ENCODE assay signal across 24 mouse cellular contexts in genomic region chr6:125461325-125461724, GRCm38 (mm10). TPM values are rescaled to one million over a fixed set of nuclear protein-coding genes. Genes with fewer than 3 reads are reported as not detected.
DNase-seq lines count a peak whose midpoint lies in the region; ATAC-seq and TF ChIP-seq lines count a peak whose summit lies in the region.
"Had no signal": no experiment of that assay in that cellular context is flagged by ENCODE, and none has a peak within 500 bp of the region (broad histone marks: within the 10 kb centered on the region; RNA-seq: fewer than 3 reads in every experiment).

No protein-coding gene starts in this region.

- H3K4me3 ChIP-seq in CH12.LX (replicated peaks in 1 of 3; ENCODE audit: low read depth in 2 of 3, low read length in 2 of 3, poor library complexity in 1 of 3) = peak overlapping the region in 1 of 3 experiments; percentile 27
- H3K4me3 ChIP-seq in kidney, embryonic 16.5 days (ENCODE audit: low read length) = no peak overlapping the region
- H3K4me3 ChIP-seq: embryonic facial prominence, embryonic 13.5 days; forebrain, embryonic 12.5 days; gastrocnemius, adult 2 months; heart, embryonic 10.5 days; heart, embryonic 15.5 days; intestine, embryonic 15.5 days had no signal

- intact Hi-C loops in gastrocnemius, postnatal 14 days (cut with DNase I; ENCODE audit: low total_unique reads) = no loop called here

- TF ChIP-seq CTCF in CH12.LX (conservative IDR thresholded peaks at IDR 0.05 in 1 of 2, IDR thresholded peaks at IDR 0.05 in 1 of 2; ENCODE audit: low read depth in 2 of 2, low read length in 2 of 2) = no peak

- dilution Hi-C loops in CH12.LX (cut with MboI; ENCODE audit: extremely low pct_ligation_motif_present, extremely low pct_unique_long_range_greater_than_20kb, low sequenced_read_pairs) = no loop called here

- H3K79me2 ChIP-seq in CH12.LX (replicated peaks; ENCODE audit: control insufficient read depth, extremely low read depth, insufficient read depth, poor library complexity, severe bottlenecking) = no peaks in the 10 kb centered on the region

- no peak for TF ChIP-seq POLR2A in CH12.LX (IDR thresholded peaks at IDR 0.05; ENCODE audit: low read depth, low read length)

- peak; percentile 65 for ATAC-seq in granulocyte monocyte progenitor cell, adult 5-6 weeks (replicated peaks; ENCODE audit: poor library complexity, severe bottlenecking)
- ATAC-seq in kidney, embryonic 16.5 days (ENCODE audit: low FRiP score, low TSS enrichment) = no peak
- ATAC-seq: activated CD4-positive, CD25-positive, alpha-beta regulatory T cell, adult 4 months; CD4-positive, CD25-positive, alpha-beta regulatory T cell, adult 4 months; intestine, embryonic 15.5 days; Patski had no signal

- no peaks in the 10 kb centered on the region for H3K27me3 ChIP-seq in CH12.LX (replicated peaks)
- H3K27me3 ChIP-seq in kidney, embryonic 16.5 days (ENCODE audit: insufficient read depth, low read length) = no peaks in the 10 kb centered on the region
- H3K27me3 ChIP-seq: embryonic facial prominence, embryonic 13.5 days; forebrain, embryonic 12.5 days; heart, embryonic 15.5 days; intestine, embryonic 15.5 days; Patski had no signal

- TF ChIP-seq EP300 in CH12.LX (IDR thresholded peaks at IDR 0.05; ENCODE audit: low read length) = peak; percentile 98

- TF ChIP-seq RAD21 in CH12.LX (IDR thresholded peaks at IDR 0.05; ENCODE audit: low read depth, low read length) = no peak; the same call in none of the 2 replicates

- H3K4me2 ChIP-seq in CH12.LX (ENCODE audit: insufficient read depth, low read depth, poor library complexity, severe bottlenecking) = peak overlapping the region; percentile 79
- H3K4me2 ChIP-seq in kidney, embryonic 16.5 days (replicated peaks; ENCODE audit: low read depth, low read length) = no peak overlapping the region
- H3K4me2 ChIP-seq: embryonic facial prominence, embryonic 13.5 days; forebrain, embryonic 12.5 days; heart, embryonic 15.5 days; hindbrain, embryonic 14.5 days; intestine, embryonic 15.5 days had no signal

- peaks cover 6 to 17% of the 10 kb centered on the region in 2 experiments for H3K36me3 ChIP-seq in CH12.LX (replicated peaks in 1 of 2; ENCODE audit: control insufficient read depth in 1 of 2, insufficient read depth in 1 of 2, low read length in 1 of 2)
- peaks cover 26% of the 10 kb centered on the region for H3K36me3 ChIP-seq in kidney, embryonic 16.5 days (ENCODE audit: insufficient read depth, low read length)
- H3K36me3 ChIP-seq: heart, embryonic 15.5 days had no signal

- peak overlapping the region; percentile 89 for H3K27ac ChIP-seq in CH12.LX (ENCODE audit: insufficient read depth, low read depth)
- H3K27ac ChIP-seq in kidney, embryonic 16.5 days (ENCODE audit: low read length) = no peak overlapping the region
- H3K27ac ChIP-seq: forebrain, embryonic 12.5 days; gastrocnemius, adult 2 months; heart, embryonic 10.5 days; heart, embryonic 15.5 days; hindbrain, embryonic 14.5 days; intestine, embryonic 15.5 days had no signal

- DNase-seq in A20 (ENCODE audit: low read depth, low spot score) (peak; percentile 87), CH12.LX (ENCODE audit: extremely low read depth) (peak; percentile 82)
- DNase-seq in spleen, postnatal 36 days (ENCODE audit: low spot score in 2 of 2) = peak; percentile 72 to 75
- DNase-seq in embryo, embryonic 11 days = no peak
- DNase-seq in gastrocnemius, postnatal 14 days = no peak
- DNase-seq: adrenal gland, adult 2 months; adrenal gland, postnatal 25 days; cerebellum, adult 2 months; cerebellum, postnatal 14 days; gastrocnemius, adult 2 months; gastrocnemius, postnatal 36 days; heart, adult 18-20 months; heart, postnatal 14 days had no signal

- 92% methylated on average over 7 of the region's 7 CpGs for WGBS in kidney, embryonic 16.5 days

- H3K9me3 ChIP-seq in CH12.LX (replicated peaks; ENCODE audit: low read length) = no peaks in the 10 kb centered on the region
- no peaks in the 10 kb centered on the region for H3K9me3 ChIP-seq in kidney, embryonic 16.5 days (ENCODE audit: low read length)
- H3K9me3 ChIP-seq: embryonic facial prominence, embryonic 13.5 days; forebrain, embryonic 12.5 days; heart, embryonic 10.5 days; heart, embryonic 15.5 days; intestine, embryonic 15.5 days had no signal

- no peak overlapping the region for H3K9ac ChIP-seq in CH12.LX (ENCODE audit: insufficient read depth, low read depth)
- no peak overlapping the region for H3K9ac ChIP-seq in kidney, embryonic 16.5 days (replicated peaks; ENCODE audit: low read length)
- H3K9ac ChIP-seq: embryonic facial prominence, embryonic 13.5 days; forebrain, embryonic 12.5 days; heart, embryonic 15.5 days; hindbrain, embryonic 14.5 days; intestine, embryonic 15.5 days had no signal

- peaks cover 18 to 34% of the 10 kb centered on the region in 2 experiments for H3K4me1 ChIP-seq in CH12.LX (ENCODE audit: control insufficient read depth in 1 of 2, insufficient read depth in 2 of 2)
- peaks cover under 1% of the 10 kb centered on the region; the same call in 1 of the 2 replicates for H3K4me1 ChIP-seq in kidney, embryonic 16.5 days (ENCODE audit: insufficient read depth, low read length)
- H3K4me1 ChIP-seq: forebrain, embryonic 12.5 days; heart, embryonic 10.5 days; heart, embryonic 15.5 days had no signal

- in situ Hi-C loops in CH12.LX (cut with MboI; ENCODE audit: low pct_ligation_motif_present, low pct_unique_long_range_greater_than_20kb, low sequenced_read_pairs) = no loop called here

TF ChIP-seq in CH12.LX, 34 proteins besides CTCF, POLR2A, EP300 and RAD21:
- TF ChIP-seq MAX (IDR thresholded peaks at IDR 0.05; ENCODE audit: low read length) (peak; percentile 71; the same call in 1 of the 2 replicates), POLR2AphosphoS2 (IDR thresholded peaks at IDR 0.05; ENCODE audit: low read depth, low read length) (no peak), BHLHE40 (IDR thresholded peaks at IDR 0.05; ENCODE audit: low read depth, low read length) (peak; percentile 83), TBP (conservative IDR thresholded peaks at IDR 0.05; ENCODE audit: low read depth, low read length) (no peak), CHD2 (IDR thresholded peaks at IDR 0.05; ENCODE audit: low read length) (peak; percentile 66), GABPA (IDR thresholded peaks at IDR 0.05; ENCODE audit: insufficient replicate concordance, low read depth, low read length) (no peak), MAFK (IDR thresholded peaks at IDR 0.05; ENCODE audit: insufficient replicate concordance, low read length) (no peak), NELFE (IDR thresholded peaks at IDR 0.05; ENCODE audit: low read depth, low read length) (no peak), TCF12 (IDR thresholded peaks at IDR 0.05; ENCODE audit: low read depth, low read length) (peak; percentile 93), IRF4 (IDR thresholded peaks at IDR 0.05; ENCODE audit: low read depth, low read length) (peak; percentile 96), MAZ (IDR thresholded peaks at IDR 0.05; ENCODE audit: low read depth, low read length) (0 out of 2 replicates have a peak, but pooled peaks have one; percentile 58), PAX5 (IDR thresholded peaks at IDR 0.05; ENCODE audit: low read length) (no peak), ZNF384 (IDR thresholded peaks at IDR 0.05; ENCODE audit: low read depth, low read length) (0 out of 2 replicates have a peak, but pooled peaks have one; percentile 67), MEF2A (IDR thresholded peaks at IDR 0.05; ENCODE audit: borderline replicate concordance, low read depth, low read length) (peak; percentile 70; the same call in 1 of the 2 replicates), USF2 (conservative IDR thresholded peaks at IDR 0.05; ENCODE audit: low read depth, low read length) (no peak), CHD1 (IDR thresholded peaks at IDR 0.05; ENCODE audit: low read depth, low read length) (no peak), ZKSCAN1 (IDR thresholded peaks at IDR 0.05; ENCODE audit: borderline replicate concordance, low read depth, low read length) (no peak), HCFC1 (IDR thresholded peaks at IDR 0.05; ENCODE audit: low read depth, low read length) (no peak; the same call in 1 of the 2 replicates), ELF1 (IDR thresholded peaks at IDR 0.05; ENCODE audit: low read depth, low read length) (no peak), ZC3H11A (IDR thresholded peaks at IDR 0.05; ENCODE audit: low read depth, low read length) (no peak), ZMIZ1 (IDR thresholded peaks at IDR 0.05; ENCODE audit: low read depth, low read length) (no peak), JUN (IDR thresholded peaks at IDR 0.05; ENCODE audit: insufficient read depth, low read depth, low read length) (peak; percentile 45), SMC3 (IDR thresholded peaks at IDR 0.05; ENCODE audit: low read depth, low read length) (peak; percentile 10; the same call in 1 of the 2 replicates), UBTF (IDR thresholded peaks at IDR 0.05; ENCODE audit: low read depth, low read length) (no peak), SIN3A (IDR thresholded peaks at IDR 0.05; ENCODE audit: low read length) (peak; percentile 87), JUND (conservative IDR thresholded peaks at IDR 0.05; ENCODE audit: low read depth, low read length) (peak; percentile 61), KAT2A (IDR thresholded peaks at IDR 0.05; ENCODE audit: insufficient replicate concordance, low read length) (no peak), MYC (IDR thresholded peaks at IDR 0.05; ENCODE audit: low read depth, low read length) (peak; percentile 81; the same call in 1 of the 2 replicates), USF1 (IDR thresholded peaks at IDR 0.05; ENCODE audit: low read depth, low read length) (no peak), MXI1 (IDR thresholded peaks at IDR 0.05; ENCODE audit: low read depth, low read length) (peak; percentile 51; the same call in 1 of the 2 replicates), RCOR1 (conservative IDR thresholded peaks at IDR 0.05; ENCODE audit: low read depth, low read length) (peak; percentile 91), ETS1 (conservative IDR thresholded peaks at IDR 0.05; ENCODE audit: low read depth, low read length) (peak; percentile 82), NRF1 (IDR thresholded peaks at IDR 0.05; ENCODE audit: low read depth, low read length) (no peak), E2F4 (IDR thresholded peaks at IDR 0.05; ENCODE audit: insufficient replicate concordance, low read depth, low read length) (no peak)
TF ChIP-seq in CH12.LX: peak in this region for 16.

RNA-seq across cellular contexts. Expression of gene Cd9, which starts 33.3 kb away (rescaled TPM):
- total RNA-seq in CH12.LX (2012; rRNA removed) (20.9 and 21.6 TPM in 2 replicates), CH12.LX (2014; rRNA removed) (12.1 and 12.3 TPM in 2 replicates)
- 24.4 and 27.5 TPM in 2 replicates for polyA plus RNA-seq in CH12.LX (2012; ENCODE audit: insufficient read length, low read depth)
- 22.5 and 27.5 TPM in 2 replicates for total RNA-seq in granulocyte monocyte progenitor cell, adult 5-6 weeks (2014; fragmentation: Nextera tagmentation)
- 27.7 and 31.3 TPM in 2 replicates for total RNA-seq in granulocyte monocyte progenitor cell, adult 5-6 weeks (2017)
- 10 to 100 TPM; 47.6 to 76.0 TPM for total RNA-seq in gastrocnemius, postnatal 14 days (2021)
- 158 and 178 TPM in 2 replicates for polyA plus RNA-seq in kidney, embryonic 16.5 days (2015; fragmentation: Nextera tagmentation; extraction: Ambion mirVana)

Comparison
In these comparisons a context has a peak if more than half of its experiments do, and no peak if none do; other contexts are left out.
1. DNase-seq: peak in A20 (single experiment), CH12.LX (single experiment) and spleen, postnatal 36 days (2 of 2); none in embryo, embryonic 11 days (single experiment) and gastrocnemius, postnatal 14 days (single experiment).